Mouse (Mus musculus) neural tube, embryonic 11.5 days (tissue): ENCODE results near the gene Vmn2r93. TPM values are rescaled to one million over a fixed set of nuclear protein-coding genes. Genes with fewer than 3 reads are reported as not detected.

Source experiments
- ATAC-seq: fragments of 200-750 bp; cut with Nextera tagmentation; 2 replicates; pipeline ENCODE4 v1.8.0; 2017; ENCODE audit warnings: moderate number of reproducible peaks, mild to moderate bottlenecking, moderate TSS enrichment, moderate library complexity; ENCODE audit not compliant: insufficient read depth, low FRiP score, low TSS enrichment
- DNase-seq: peaks from one replicate; pipeline ENCODE4 v3.0.0-alpha.2; 2015; ENCODE audit warnings: low spot score
- H3K27ac ChIP-seq: fragments of 300-500 bp; sonication (generic); 2 replicates; pipeline ENCODE4 v1.5.1; 2014; ENCODE audit warnings: low read depth, mild to moderate bottlenecking, low read length
- H3K27me3 ChIP-seq: fragments of 300-500 bp; sonication (generic); 2 replicates; pipeline ENCODE4 v1.6.1; 2014; ENCODE audit warnings: mild to moderate bottlenecking, low read length, mixed read lengths; ENCODE audit not compliant: control insufficient read depth, insufficient read depth
- H3K36me3 ChIP-seq: fragments of 300-500 bp; sonication (generic); 2 replicates; pipeline ENCODE4 v1.6.1; 2014; ENCODE audit warnings: mild to moderate bottlenecking, low read length, moderate library complexity, mixed read lengths; ENCODE audit not compliant: control insufficient read depth, insufficient read depth
- H3K4me1 ChIP-seq: fragments of 300-500 bp; sonication (generic); 2 replicates; pipeline ENCODE4 v1.6.1; 2014; ENCODE audit warnings: low read length, mixed read lengths; ENCODE audit not compliant: control insufficient read depth, insufficient read depth
- H3K4me2 ChIP-seq: fragments of 300-500 bp; sonication (generic); 2 replicates; pipeline ENCODE4 v1.6.1; 2014; ENCODE audit warnings: low read depth, mild to moderate bottlenecking, moderate library complexity
- H3K4me3 ChIP-seq: fragments of 300-500 bp; sonication (generic); 2 replicates; pipeline ENCODE4 v1.5.1; 2014; ENCODE audit warnings: low read depth, low read length
- H3K9ac ChIP-seq: fragments of 300-500 bp; sonication (generic); 2 replicates; pipeline ENCODE4 v1.6.1; 2014; ENCODE audit warnings: mild to moderate bottlenecking, low read length
- H3K9me3 ChIP-seq: fragments of 300-500 bp; sonication (generic); 2 replicates; pipeline ENCODE4 v1.6.1; 2016; ENCODE audit warnings: low read length; ENCODE audit not compliant: control insufficient read depth
- WGBS: fragments of 180-500 bp; shearing (Covaris S2); extraction: QIAGEN DNeasy Blood & Tissue Kit; methylation state at CpG from one replicate; pipeline ENCODE4 v1.1.7; 2014; 5-methylcytosine and 5-hydroxymethylcytosine counted together
- polyA plus RNA-seq: library from polyadenylated mRNA; unstranded; fragments of >200 nt; fragmentation: Nextera tagmentation; extraction: Ambion mirVana; gene quantifications from 2 replicates; pipeline ENCODE4 v1.2.1, GENCODE M21; 2014

The Vmn2r93 gene
- not detected in 2 replicates for polyA plus RNA-seq

- Histone ChIP-seq H3K9me3 (peaks cover 4% of the 10 kb centered on the region; the same call in 1 of the 2 replicates), H3K27ac (no peak within 1 kb of the TSS), H3K36me3 (no peaks in the 10 kb centered on the region), H3K27me3 (no peaks in the 10 kb centered on the region), H3K9ac (no peak within 1 kb of the TSS), H3K4me3 (no peak within 1 kb of the TSS), H3K4me1 (no peaks in the 10 kb centered on the region), H3K4me2 (no peak within 1 kb of the TSS)
- DNase-seq (no peak), ATAC-seq (no peak)
- WGBS: 53% methylated on average over 1 of the region's 1 CpGs
Observed at GRCm38 (mm10) chr17:18297799-18298198, at the start of gene Vmn2r93. Gene Vmn2r93 (plus strand): TSS chr17:18298099.

GRCm38 (mm10) chr17:18277656-18278055, 20.2 kb upstream of the Vmn2r93 start, which contains the start of gene Vmn2r94:
Gene Vmn2r94 (minus strand): TSS chr17:18277756.
- no peak within 1 kb of the TSS for H3K4me2 ChIP-seq
- 69% methylated on average over 2 of the region's 2 CpGs for WGBS
- no peaks in the 10 kb centered on the region for H3K4me1 ChIP-seq
- H3K27me3 ChIP-seq: no peaks in the 10 kb centered on the region
- H3K9ac ChIP-seq: no peak within 1 kb of the TSS
- H3K36me3 ChIP-seq: no peaks in the 10 kb centered on the region
- no peak within 1 kb of the TSS for H3K4me3 ChIP-seq
- peaks cover 3% of the 10 kb centered on the region; the same call in 1 of the 2 replicates for H3K9me3 ChIP-seq
- DNase-seq (no peak), ATAC-seq (no peak)
- no peak within 1 kb of the TSS for H3K27ac ChIP-seq

GRCm38 (mm10) chr17:18323031-18323430, 25.1 kb downstream of the Vmn2r93 start:
- no peak overlapping the region for H3K4me2 ChIP-seq
- H3K27me3 ChIP-seq: no peaks in the 10 kb centered on the region
- WGBS: 95% methylated on average over 2 of the region's 2 CpGs
- DNase-seq (no peak), ATAC-seq (no peak)
- no peaks in the 10 kb centered on the region for H3K36me3 ChIP-seq
- no peak overlapping the region for H3K4me3 ChIP-seq
- no peak overlapping the region for H3K27ac ChIP-seq
- no peak overlapping the region for H3K9ac ChIP-seq
- no peaks in the 10 kb centered on the region for H3K4me1 ChIP-seq
- 0 out of 2 replicates have a peak, but pooled peaks cover 3% of the 10 kb centered on the region for H3K9me3 ChIP-seq

GRCm38 (mm10) chr17:18360007-18360406, 62.1 kb downstream of the Vmn2r93 start:
- no peak overlapping the region for H3K4me2 ChIP-seq
- no peaks in the 10 kb centered on the region for H3K36me3 ChIP-seq
- WGBS: 78% methylated on average over 1 of the region's 1 CpGs
- no peak overlapping the region for H3K9ac ChIP-seq
- no peak for ATAC-seq
- H3K9me3 ChIP-seq: no peaks in the 10 kb centered on the region
- H3K27ac ChIP-seq: no peak overlapping the region
- no peaks in the 10 kb centered on the region for H3K4me1 ChIP-seq
- no peaks in the 10 kb centered on the region for H3K27me3 ChIP-seq
- no peak overlapping the region for H3K4me3 ChIP-seq
- no peak for DNase-seq

GRCm38 (mm10) chr17:18360602-18361001, 62.7 kb downstream of the Vmn2r93 start:
- no peak overlapping the region for H3K27ac ChIP-seq
- no peak overlapping the region for H3K9ac ChIP-seq
- DNase-seq (no peak), ATAC-seq (no peak)
- H3K27me3 ChIP-seq: no peaks in the 10 kb centered on the region
- no peaks in the 10 kb centered on the region for H3K9me3 ChIP-seq
- H3K4me1 ChIP-seq: no peaks in the 10 kb centered on the region
- H3K36me3 ChIP-seq: no peaks in the 10 kb centered on the region
- no peak overlapping the region for H3K4me2 ChIP-seq
- H3K4me3 ChIP-seq: no peak overlapping the region
- 62% methylated on average over 3 of the region's 3 CpGs for WGBS

Other genes with a start within 250 kb of the Vmn2r93 start
- not detected in 2 replicates for gene Vmn2r124, start 248.7 kb upstream of the Vmn2r93 start, polyA plus RNA-seq
- not detected in 2 replicates for gene Vmn2r91, start 213.1 kb upstream of the Vmn2r93 start, polyA plus RNA-seq
- gene Vmn2r92, start 146.2 kb upstream of the Vmn2r93 start, polyA plus RNA-seq: not detected in 2 replicates
- gene Vmn2r94, start 20.3 kb upstream of the Vmn2r93 start, polyA plus RNA-seq: not detected in 2 replicates
- gene Vmn2r95, start 126.0 kb downstream of the Vmn2r93 start, polyA plus RNA-seq: not detected in 2 replicates